Comparison of ENCODE assay signal across 13 mouse cellular contexts in the genomic region with DNA sequence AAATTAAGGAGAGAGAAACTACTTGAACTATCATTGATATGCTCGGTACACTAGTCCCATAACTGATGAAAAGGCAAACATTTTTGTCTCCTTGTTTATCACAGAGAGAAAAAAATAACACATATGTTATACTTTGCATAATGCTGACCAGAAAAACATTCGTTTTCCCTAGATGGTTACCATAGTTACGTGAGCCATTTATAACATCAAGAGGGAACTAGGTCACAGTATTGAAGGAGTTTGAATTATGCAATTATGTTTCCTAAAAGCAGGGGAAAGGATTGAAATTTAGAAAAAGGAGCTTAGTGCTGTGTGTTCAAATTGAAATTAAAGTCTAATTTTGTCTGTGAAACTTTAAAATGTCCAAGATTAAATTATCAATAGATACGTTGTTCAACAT.
"Had no signal": no experiment of that assay in that cellular context is flagged by ENCODE, and none has a peak within 500 bp of the region (broad histone marks: within the 10 kb centered on the region; RNA-seq: fewer than 3 reads in every experiment).

No protein-coding gene starts in this region.

- H3K4me2 ChIP-seq: kidney, embryonic 15.5 days; limb, embryonic 15.5 days; liver, embryonic 12.5 days; lung, embryonic 14.5 days; midbrain, embryonic 12.5 days; stomach, embryonic 15.5 days had no signal

- H3K9me3 ChIP-seq: kidney, embryonic 15.5 days; limb, embryonic 15.5 days; liver, embryonic 12.5 days; megakaryocyte, embryonic 14.5 days; midbrain, embryonic 12.5 days; stomach, embryonic 15.5 days had no signal

- H3K4me3 ChIP-seq: kidney, embryonic 15.5 days; limb, embryonic 15.5 days; liver, embryonic 12.5 days; megakaryocyte, embryonic 14.5 days; midbrain, embryonic 12.5 days; stomach, embryonic 15.5 days had no signal

- H3K9ac ChIP-seq: kidney, embryonic 15.5 days; limb, embryonic 15.5 days; liver, embryonic 12.5 days; lung, embryonic 14.5 days; midbrain, embryonic 12.5 days; stomach, embryonic 15.5 days had no signal

- H3K4me1 ChIP-seq: stomach, embryonic 15.5 days had no signal

- H3K27ac ChIP-seq: kidney, embryonic 15.5 days; limb, embryonic 15.5 days; liver, embryonic 12.5 days; midbrain, embryonic 12.5 days; stomach, embryonic 15.5 days had no signal

- H3K36me3 ChIP-seq: midbrain, embryonic 12.5 days; stomach, embryonic 15.5 days had no signal

- ATAC-seq: liver, embryonic 12.5 days had no signal

- H3K27me3 ChIP-seq: kidney, embryonic 15.5 days; limb, embryonic 15.5 days; liver, embryonic 12.5 days; megakaryocyte, embryonic 14.5 days; midbrain, embryonic 12.5 days; stomach, embryonic 15.5 days had no signal

- DNase-seq: kidney, adult 2 months; kidney, postnatal 36 days; lung, embryonic 14.5 days; lung, postnatal 14 days; right cerebral cortex, postnatal 14 days; thymus, adult 2 months; thymus, postnatal 36 days had no signal
